Mouse (Mus musculus): Measurements from ENCODE around the gene Ppp1r27. TPM values are rescaled to one million over a fixed set of nuclear protein-coding genes. Genes with fewer than 3 reads are reported as not detected.

The Ppp1r27 gene
- polyA plus RNA-seq, 1 experiment from 2014 or later, result not detected

GRCm38 (mm10) chr11:120530085-120530964 lies 20.6 kb downstream of the Ppp1r27 start, which contains the start of gene Gcgr:
Gene Gcgr (plus strand): TSS chr11:120530699.
- H3K4me1 ChIP-seq (ENCODE audit: control insufficient read depth, insufficient read depth, low read length), result no peaks in the 10 kb centered on the region
- peaks cover 50% of the 10 kb centered on the region for H3K27me3 ChIP-seq (ENCODE audit: control insufficient read depth, insufficient read depth, low read length)
- no peak within 1 kb of the TSS for H3K27ac ChIP-seq (ENCODE audit: low read depth, low read length)
- peak within 1 kb of the TSS; percentile 47 for H3K4me2 ChIP-seq (ENCODE audit: low read depth)
- H3K4me3 ChIP-seq (ENCODE audit: low read depth, low read length), result peak within 1 kb of the TSS; percentile 30
- peak within 1 kb of the TSS; percentile 37 for H3K9ac ChIP-seq (ENCODE audit: low read length)
- H3K36me3 ChIP-seq (ENCODE audit: control insufficient read depth, insufficient read depth, low read length), result no peaks in the 10 kb centered on the region
- H3K9me3 ChIP-seq (ENCODE audit: control insufficient read depth, low read length), result no peaks in the 10 kb centered on the region
- ATAC-seq (ENCODE audit: insufficient read depth, low FRiP score, low TSS enrichment) (no peak), DNase-seq (ENCODE audit: low spot score) (peak; percentile 26)
- 8% methylated on average over 48 of the region's 62 CpGs for WGBS

GRCm38 (mm10) chr11:120528903-120529302 lies 22.0 kb downstream of the Ppp1r27 start:
- WGBS, result 61% methylated on average over 4 of the region's 4 CpGs
- Histone ChIP-seq H3K36me3 (ENCODE audit: control insufficient read depth, insufficient read depth, low read length) (no peaks in the 10 kb centered on the region), H3K4me1 (ENCODE audit: control insufficient read depth, insufficient read depth, low read length) (no peaks in the 10 kb centered on the region), H3K4me3 (ENCODE audit: low read depth, low read length) (no peak overlapping the region), H3K27ac (ENCODE audit: low read depth, low read length) (no peak overlapping the region), H3K9ac (ENCODE audit: low read length) (no peak overlapping the region), H3K4me2 (ENCODE audit: low read depth) (no peak overlapping the region), H3K27me3 (ENCODE audit: control insufficient read depth, insufficient read depth, low read length) (peaks cover 50% of the 10 kb centered on the region), H3K9me3 (ENCODE audit: control insufficient read depth, low read length) (no peaks in the 10 kb centered on the region)
- no peak for ATAC-seq (ENCODE audit: insufficient read depth, low FRiP score, low TSS enrichment)
- no peak for DNase-seq (ENCODE audit: low spot score)

- Histone ChIP-seq H3K9ac (ENCODE audit: low read length) (no peak overlapping the region), H3K27me3 (ENCODE audit: control insufficient read depth, insufficient read depth, low read length) (peaks cover 46% of the 10 kb centered on the region), H3K36me3 (ENCODE audit: control insufficient read depth, insufficient read depth, low read length) (no peaks in the 10 kb centered on the region), H3K27ac (ENCODE audit: low read depth, low read length) (no peak overlapping the region), H3K4me2 (ENCODE audit: low read depth) (no peak overlapping the region), H3K4me1 (ENCODE audit: control insufficient read depth, insufficient read depth, low read length) (no peaks in the 10 kb centered on the region), H3K4me3 (ENCODE audit: low read depth, low read length) (no peak overlapping the region), H3K9me3 (ENCODE audit: control insufficient read depth, low read length) (no peaks in the 10 kb centered on the region)
- no peak for ATAC-seq (ENCODE audit: insufficient read depth, low FRiP score, low TSS enrichment)
- 82% methylated on average over 9 of the region's 9 CpGs for WGBS
- no peak for DNase-seq (ENCODE audit: low spot score)
These were observed 23.1 kb downstream of the Ppp1r27 start for GRCm38 (mm10) chr11:120527690-120528354.

- Histone ChIP-seq H3K36me3 (ENCODE audit: control insufficient read depth, insufficient read depth, low read length) (no peaks in the 10 kb centered on the region), H3K4me2 (ENCODE audit: low read depth) (no peak overlapping the region), H3K9me3 (ENCODE audit: control insufficient read depth, low read length) (no peaks in the 10 kb centered on the region), H3K4me1 (ENCODE audit: control insufficient read depth, insufficient read depth, low read length) (no peaks in the 10 kb centered on the region), H3K27me3 (ENCODE audit: control insufficient read depth, insufficient read depth, low read length) (peaks cover 28% of the 10 kb centered on the region), H3K27ac (ENCODE audit: low read depth, low read length) (no peak overlapping the region), H3K9ac (ENCODE audit: low read length) (no peak overlapping the region), H3K4me3 (ENCODE audit: low read depth, low read length) (no peak overlapping the region)
- no peak for DNase-seq (ENCODE audit: low spot score)
- no peak for ATAC-seq (ENCODE audit: insufficient read depth, low FRiP score, low TSS enrichment)
- 79% methylated on average over 2 of the region's 2 CpGs for WGBS
These were observed 25.0 kb downstream of the Ppp1r27 start for GRCm38 (mm10) chr11:120525959-120526358.

GRCm38 (mm10) chr11:120522581-120522980 lies 28.4 kb downstream of the Ppp1r27 start:
- no peak overlapping the region for H3K4me2 ChIP-seq (ENCODE audit: low read depth)
- no peak overlapping the region for H3K4me3 ChIP-seq (ENCODE audit: low read depth, low read length)
- peaks cover 3% of the 10 kb centered on the region; the same call in 1 of the 2 replicates for H3K4me1 ChIP-seq (ENCODE audit: control insufficient read depth, insufficient read depth, low read length)
- no peak overlapping the region for H3K9ac ChIP-seq (ENCODE audit: low read length)
- no peaks in the 10 kb centered on the region for H3K27me3 ChIP-seq (ENCODE audit: control insufficient read depth, insufficient read depth, low read length)
- ATAC-seq (ENCODE audit: insufficient read depth, low FRiP score, low TSS enrichment) (no peak), DNase-seq (ENCODE audit: low spot score) (no peak)
- no peak overlapping the region for H3K27ac ChIP-seq (ENCODE audit: low read depth, low read length)
- H3K9me3 ChIP-seq (ENCODE audit: control insufficient read depth, low read length), result no peaks in the 10 kb centered on the region
- no peaks in the 10 kb centered on the region for H3K36me3 ChIP-seq (ENCODE audit: control insufficient read depth, insufficient read depth, low read length)
- WGBS, result 87% methylated on average over 8 of the region's 8 CpGs

GRCm38 (mm10) chr11:120520967-120521540 lies 29.9 kb downstream of the Ppp1r27 start:
- H3K9me3 ChIP-seq (ENCODE audit: control insufficient read depth, low read length), result no peaks in the 10 kb centered on the region
- no peaks in the 10 kb centered on the region for H3K36me3 ChIP-seq (ENCODE audit: control insufficient read depth, insufficient read depth, low read length)
- no peak overlapping the region for H3K9ac ChIP-seq (ENCODE audit: low read length)
- no peak overlapping the region for H3K4me2 ChIP-seq (ENCODE audit: low read depth)
- no peak for ATAC-seq (ENCODE audit: insufficient read depth, low FRiP score, low TSS enrichment)
- no peak overlapping the region for H3K4me3 ChIP-seq (ENCODE audit: low read depth, low read length)
- no peak overlapping the region for H3K27ac ChIP-seq (ENCODE audit: low read depth, low read length)
- no peak for DNase-seq (ENCODE audit: low spot score)
- no peaks in the 10 kb centered on the region for H3K27me3 ChIP-seq (ENCODE audit: control insufficient read depth, insufficient read depth, low read length)
- 86% methylated on average over 5 of the region's 5 CpGs for WGBS
- H3K4me1 ChIP-seq (ENCODE audit: control insufficient read depth, insufficient read depth, low read length), result peaks cover 3% of the 10 kb centered on the region; the same call in 1 of the 2 replicates

- Histone ChIP-seq H3K4me1 (ENCODE audit: control insufficient read depth, insufficient read depth, low read length) (peaks cover 3% of the 10 kb centered on the region; the same call in 1 of the 2 replicates), H3K4me3 (ENCODE audit: low read depth, low read length) (no peak overlapping the region), H3K9ac (ENCODE audit: low read length) (no peak overlapping the region), H3K27ac (ENCODE audit: low read depth, low read length) (no peak overlapping the region), H3K4me2 (ENCODE audit: low read depth) (no peak overlapping the region), H3K9me3 (ENCODE audit: control insufficient read depth, low read length) (no peaks in the 10 kb centered on the region), H3K36me3 (ENCODE audit: control insufficient read depth, insufficient read depth, low read length) (no peaks in the 10 kb centered on the region), H3K27me3 (ENCODE audit: control insufficient read depth, insufficient read depth, low read length) (no peaks in the 10 kb centered on the region)
- WGBS, result 75% methylated on average over 9 of the region's 9 CpGs
- no peak for DNase-seq (ENCODE audit: low spot score)
- no peak for ATAC-seq (ENCODE audit: insufficient read depth, low FRiP score, low TSS enrichment)
These were observed 30.4 kb downstream of the Ppp1r27 start for GRCm38 (mm10) chr11:120520498-120520897.

GRCm38 (mm10) chr11:120519738-120520137 lies 31.2 kb downstream of the Ppp1r27 start:
- DNase-seq (ENCODE audit: low spot score), result peak; percentile 25

More at GRCm38 (mm10) chr11:120519738-120520137, 31.2 kb downstream of the Ppp1r27 start:
- 57% methylated on average over 9 of the region's 9 CpGs for WGBS
- Histone ChIP-seq H3K4me1 (ENCODE audit: control insufficient read depth, insufficient read depth, low read length) (peaks cover 3% of the 10 kb centered on the region; the same call in 1 of the 2 replicates), H3K27ac (ENCODE audit: low read depth, low read length) (no peak overlapping the region), H3K9ac (ENCODE audit: low read length) (no peak overlapping the region), H3K4me3 (ENCODE audit: low read depth, low read length) (no peak overlapping the region), H3K9me3 (ENCODE audit: control insufficient read depth, low read length) (no peaks in the 10 kb centered on the region), H3K4me2 (ENCODE audit: low read depth) (no peak overlapping the region), H3K36me3 (ENCODE audit: control insufficient read depth, insufficient read depth, low read length) (no peaks in the 10 kb centered on the region), H3K27me3 (ENCODE audit: control insufficient read depth, insufficient read depth, low read length) (no peaks in the 10 kb centered on the region)
- ATAC-seq (ENCODE audit: insufficient read depth, low FRiP score, low TSS enrichment), result no peak

Measured in neural tube, embryonic 11.5 days (tissue).